Mouse (Mus musculus) B cell, adult 2 months (primary cell): Measurements from ENCODE around the gene Prrt1.

Experiments used
- DNase-seq, 2 experiments: peaks; one replicate each; pipeline ENCODE4 v3.0.0; 2022

Gene Prrt1

DNA sequence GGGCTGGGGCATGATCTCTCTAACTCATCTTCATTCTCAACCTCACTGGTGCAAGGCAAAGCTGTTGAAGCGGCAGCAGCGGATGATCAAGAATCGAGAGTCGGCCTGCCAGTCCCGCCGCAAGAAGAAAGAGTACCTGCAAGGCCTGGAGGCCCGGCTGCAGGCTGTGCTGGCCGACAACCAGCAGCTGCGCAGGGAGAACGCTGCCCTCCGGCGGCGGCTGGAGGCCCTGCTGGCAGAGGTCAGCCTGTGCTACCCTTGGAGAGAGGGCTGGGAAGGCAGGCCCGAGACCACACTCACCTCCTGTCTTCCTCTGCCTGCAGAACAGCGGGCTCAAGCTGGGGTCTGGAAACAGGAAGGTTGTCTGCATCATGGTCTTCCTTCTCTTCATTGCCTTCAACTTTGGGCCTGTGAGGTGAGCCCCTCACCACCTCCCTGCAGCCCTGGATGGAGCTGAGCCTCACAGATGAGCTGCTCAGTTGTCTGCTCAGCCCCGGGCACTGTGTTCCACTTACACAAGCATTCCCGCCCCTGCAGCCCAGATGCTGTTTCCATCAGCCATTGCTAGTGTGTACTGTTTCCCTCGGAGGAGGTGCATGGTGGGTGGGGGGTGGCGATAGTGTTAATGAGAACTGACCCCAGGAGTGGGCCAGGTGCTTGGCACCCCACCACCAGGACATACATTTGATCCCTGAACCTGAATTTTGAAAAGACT, 22.3 kb downstream of the Prrt1 start:
- peak; percentile 44 to 46 for DNase-seq

DNA sequence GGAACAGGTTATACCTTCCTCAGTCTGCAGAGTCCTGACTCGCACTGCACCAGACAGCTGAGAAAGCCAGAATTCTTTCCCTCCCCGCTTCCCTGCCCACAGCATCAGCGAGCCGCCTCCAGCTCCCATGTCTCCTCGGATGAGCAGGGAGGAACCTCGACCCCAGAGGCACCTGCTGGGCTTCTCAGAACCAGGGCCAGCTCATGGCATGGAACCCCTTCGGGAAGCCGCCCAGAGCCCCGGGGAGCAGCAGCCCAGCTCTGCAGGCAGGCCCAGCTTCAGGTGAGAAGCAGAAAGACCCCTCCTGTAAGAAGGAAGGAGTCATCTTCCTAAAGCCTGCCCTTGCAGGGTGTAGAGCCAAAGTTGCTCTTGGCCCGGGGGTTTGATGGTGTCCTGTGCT, 23.2 kb downstream of the Prrt1 start:
- no peak for DNase-seq

DNA sequence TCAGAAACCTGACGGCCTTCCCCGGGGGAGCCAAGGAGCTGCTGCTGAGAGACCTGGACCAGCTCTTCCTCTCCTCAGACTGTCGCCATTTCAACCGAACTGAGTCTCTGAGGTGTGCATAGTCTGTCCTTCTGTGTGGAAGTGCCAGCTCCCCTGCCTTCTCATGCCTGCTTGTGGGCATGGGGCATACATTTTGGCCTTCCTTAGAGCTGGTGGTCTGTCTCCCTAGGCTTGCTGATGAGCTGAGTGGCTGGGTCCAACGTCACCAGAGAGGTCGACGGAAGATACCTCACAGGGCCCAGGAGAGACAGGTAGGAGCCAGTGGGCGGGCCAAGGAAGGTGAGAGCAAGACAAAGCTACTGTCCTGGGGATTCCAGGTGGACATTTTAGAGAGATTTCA, 23.7 kb downstream of the Prrt1 start:
- no peak for DNase-seq

DNA sequence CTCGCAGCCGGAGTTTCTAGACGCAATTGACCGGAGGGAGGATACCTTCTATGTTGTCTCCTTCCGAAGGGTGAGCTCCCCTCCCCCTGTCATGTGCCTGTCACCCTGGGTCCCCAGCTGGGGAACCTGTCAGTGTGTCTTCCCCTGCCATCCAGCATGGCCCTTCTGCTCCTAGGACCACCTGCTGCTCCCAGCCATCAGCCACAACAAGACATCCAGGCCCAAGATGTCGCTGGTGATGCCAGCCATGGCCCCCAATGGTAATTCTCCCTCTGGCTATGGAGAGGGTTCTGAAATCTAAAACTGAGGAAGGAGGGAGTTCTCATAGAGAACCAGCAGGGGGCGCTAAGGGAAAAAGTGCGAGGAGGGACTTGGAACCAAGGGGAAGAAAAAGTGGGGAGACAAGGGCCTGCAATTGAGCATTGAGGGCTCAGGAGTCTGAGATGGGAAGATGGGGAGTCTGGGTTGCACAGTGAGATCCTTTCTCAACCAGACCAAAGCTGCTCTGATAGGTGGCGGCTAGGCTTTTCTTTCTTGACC, 24.5 kb downstream of the Prrt1 start:
- DNase-seq, result peak; percentile 68 to 73

DNA sequence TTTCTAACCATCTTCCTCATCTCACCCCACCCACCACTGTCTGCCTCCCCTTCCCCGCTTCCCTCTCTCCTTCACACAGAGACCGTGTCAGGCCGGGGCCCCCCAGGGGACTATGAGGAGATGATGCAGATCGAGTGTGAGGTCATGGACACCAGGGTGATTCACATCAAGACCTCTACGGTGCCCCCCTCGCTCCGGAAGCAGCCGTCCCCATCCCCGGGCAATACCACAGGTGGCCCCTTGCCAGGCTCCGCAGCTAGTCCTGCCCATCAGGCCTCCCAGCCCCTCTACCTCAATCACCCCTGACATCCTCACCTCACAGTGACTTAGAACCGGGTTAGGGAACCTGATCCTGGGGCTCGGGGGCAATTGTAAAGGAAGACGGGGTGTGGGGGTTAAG, 25.1 kb downstream of the Prrt1 start:
- DNase-seq, result no peak

DNA sequence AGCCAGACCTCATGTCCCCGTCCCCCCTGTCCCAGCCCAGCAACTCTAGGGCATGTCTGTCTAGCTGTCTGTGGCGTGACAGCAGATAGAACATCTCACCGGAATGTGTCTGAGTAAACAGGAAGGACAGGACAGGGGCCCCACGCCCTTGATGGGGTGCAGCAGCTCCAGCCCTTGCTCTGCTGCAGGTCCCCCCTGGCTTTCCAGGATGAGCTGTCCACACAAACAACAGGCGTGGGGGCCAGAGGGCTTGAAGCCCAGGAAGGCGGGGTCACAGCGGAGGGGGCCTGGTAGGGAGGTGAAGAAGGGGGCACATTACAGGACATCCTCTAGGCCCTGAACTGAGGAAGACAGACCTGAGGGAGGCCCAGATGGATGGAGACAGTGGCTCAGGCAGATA, 25.8 kb downstream of the Prrt1 start:
- no peak for DNase-seq

DNA sequence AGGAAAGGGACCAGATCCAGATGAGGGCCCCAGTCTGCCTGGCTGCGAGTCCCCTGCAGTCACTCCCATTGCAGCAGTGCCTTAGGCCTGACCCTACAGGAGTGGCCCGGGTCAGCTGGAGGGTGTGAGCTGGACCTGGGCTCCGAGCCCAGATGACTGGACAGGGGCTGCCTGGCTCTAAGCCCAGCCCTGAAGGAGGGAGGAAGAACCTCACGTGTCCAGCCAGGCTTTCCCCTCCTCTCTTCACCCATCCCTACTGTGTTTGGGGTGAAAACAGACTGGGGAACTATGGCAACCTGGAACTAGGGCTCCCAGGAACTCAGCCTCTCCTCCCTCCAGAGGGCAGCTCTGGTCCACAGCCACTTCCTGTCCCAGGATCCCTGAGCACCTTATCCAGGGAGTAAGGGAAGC, 26.3 kb downstream of the Prrt1 start:
- no peak for DNase-seq

DNA sequence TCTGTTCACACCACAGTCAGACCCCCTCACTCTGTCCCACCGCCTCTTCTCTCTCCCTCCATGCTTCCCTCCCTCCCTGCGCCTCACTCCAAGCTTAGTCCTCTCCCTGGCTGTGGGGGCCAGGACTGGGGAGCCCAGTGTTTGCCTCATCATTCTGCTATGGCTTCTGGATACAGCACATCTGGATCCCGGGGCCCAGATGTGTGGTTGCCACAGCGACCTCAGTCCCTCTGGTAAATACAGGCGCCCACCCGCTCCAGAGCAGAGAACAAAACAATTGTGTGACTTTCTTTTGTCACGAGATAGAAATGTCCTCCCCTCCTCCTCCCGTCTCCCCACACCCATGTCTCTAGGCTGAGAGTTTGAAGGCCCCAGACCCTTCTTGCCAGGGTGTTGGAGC, 27.3 kb downstream of the Prrt1 start:
- no peak for DNase-seq

DNA sequence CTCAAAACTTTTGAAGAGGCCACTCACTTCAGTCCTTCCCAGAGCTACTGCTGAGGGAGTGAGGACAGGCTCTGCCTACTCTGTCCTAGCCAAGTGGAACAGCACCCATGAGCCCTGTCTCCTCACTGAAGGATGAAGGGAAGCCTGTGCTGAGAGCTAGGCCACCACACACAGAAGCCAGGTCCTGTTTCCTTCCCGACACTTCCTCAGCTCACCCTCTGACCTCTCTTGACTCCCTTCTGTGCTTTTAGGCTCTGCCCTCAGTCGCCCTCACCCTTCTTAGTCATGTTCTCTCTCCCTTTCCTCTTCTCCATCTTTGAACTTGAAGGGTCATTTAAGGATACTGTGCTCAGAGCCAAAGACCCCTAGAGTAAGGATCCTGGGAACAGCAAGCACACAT, 27.9 kb downstream of the Prrt1 start:
- DNase-seq, result no peak

DNA sequence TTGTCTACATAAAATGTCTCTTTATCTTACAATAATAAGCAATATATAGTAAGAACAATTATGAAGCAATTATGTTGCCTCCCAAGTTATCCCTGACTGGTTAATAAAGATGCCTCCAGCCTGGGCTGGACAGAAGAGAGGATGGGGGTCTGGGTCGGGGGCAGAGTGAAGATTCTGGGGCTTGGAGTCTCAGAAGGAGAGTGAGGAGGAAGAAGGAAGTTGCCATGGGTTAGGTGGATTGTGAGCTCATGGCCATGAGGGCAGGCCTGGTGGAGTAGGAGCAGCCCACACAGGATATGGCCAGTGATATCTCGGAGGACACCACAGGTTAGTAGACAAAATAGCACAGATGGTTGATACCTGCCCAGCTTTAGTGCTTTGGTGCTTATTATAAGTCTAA, 28.8 kb downstream of the Prrt1 start:
- no peak for DNase-seq

DNA sequence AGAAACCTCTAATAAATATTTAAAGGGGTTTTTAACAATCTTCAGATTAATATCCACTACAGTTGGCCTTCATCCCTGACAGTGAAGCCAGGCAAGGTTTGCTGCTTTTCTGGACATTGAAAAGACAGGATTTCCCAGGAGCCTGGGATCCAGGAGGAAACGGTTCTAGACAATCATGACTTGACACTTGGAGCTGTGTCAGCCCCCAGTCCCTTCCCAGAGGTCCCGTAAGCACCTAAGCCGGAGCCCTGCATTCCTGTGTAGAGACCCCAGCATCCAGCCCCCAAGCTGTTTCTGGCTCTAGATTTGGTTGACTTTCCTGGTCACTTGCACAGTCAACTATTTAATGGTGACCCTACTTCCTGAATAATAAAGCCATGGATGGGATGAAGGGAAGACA, 29.3 kb downstream of the Prrt1 start:
- no peak for DNase-seq

DNA sequence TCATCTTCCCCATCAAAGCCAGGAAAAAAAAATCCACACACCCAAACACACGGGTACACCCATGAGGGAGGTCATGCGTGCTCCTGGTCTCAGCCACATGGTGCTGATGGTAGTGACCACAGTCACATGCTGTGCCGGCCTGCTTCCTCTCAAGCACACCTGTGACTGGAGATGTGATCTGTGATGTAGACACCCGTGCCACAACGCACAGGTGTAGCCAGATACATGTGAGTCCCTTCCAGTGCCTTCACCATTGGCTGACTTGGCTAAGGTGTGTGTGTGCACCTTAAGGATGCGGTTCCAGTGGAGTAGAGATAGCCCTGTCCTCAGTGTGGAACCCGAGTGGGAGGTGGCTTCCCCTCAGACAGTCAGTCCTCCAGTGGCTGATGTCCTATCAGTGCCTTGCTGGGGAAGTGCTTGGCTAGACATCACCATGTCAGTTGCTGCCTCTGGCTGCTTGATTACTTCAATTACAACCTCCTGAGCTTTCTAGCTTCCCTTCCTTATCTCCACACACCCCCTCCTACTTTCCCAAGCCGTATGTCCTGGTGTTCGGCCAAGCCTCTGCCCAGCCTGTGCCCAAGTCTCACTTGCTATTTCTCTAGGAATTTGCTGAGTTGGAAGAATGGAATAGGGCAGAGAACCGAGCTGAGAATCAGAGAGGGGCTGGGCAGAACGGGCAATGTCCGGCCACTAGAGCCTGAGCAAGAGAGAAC, 30.0 kb downstream of the Prrt1 start:
- no peak for DNase-seq

DNA sequence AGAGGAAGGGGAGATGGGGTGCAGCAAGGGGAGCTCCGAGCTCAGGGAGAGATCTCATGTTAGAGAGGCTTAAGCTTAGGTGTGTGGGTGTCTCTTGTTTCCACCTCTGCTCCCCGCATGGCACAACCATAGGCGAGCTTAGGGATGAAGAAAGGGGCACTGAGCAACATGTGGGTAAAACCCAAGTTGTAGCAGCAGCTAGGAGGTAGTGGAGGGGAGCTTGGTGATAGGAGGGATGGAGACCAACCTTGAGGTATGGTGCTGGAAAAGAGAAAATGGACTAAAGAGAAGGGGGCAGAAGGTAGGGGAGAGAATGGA, 30.5 kb downstream of the Prrt1 start:
- DNase-seq, result no peak

DNA sequence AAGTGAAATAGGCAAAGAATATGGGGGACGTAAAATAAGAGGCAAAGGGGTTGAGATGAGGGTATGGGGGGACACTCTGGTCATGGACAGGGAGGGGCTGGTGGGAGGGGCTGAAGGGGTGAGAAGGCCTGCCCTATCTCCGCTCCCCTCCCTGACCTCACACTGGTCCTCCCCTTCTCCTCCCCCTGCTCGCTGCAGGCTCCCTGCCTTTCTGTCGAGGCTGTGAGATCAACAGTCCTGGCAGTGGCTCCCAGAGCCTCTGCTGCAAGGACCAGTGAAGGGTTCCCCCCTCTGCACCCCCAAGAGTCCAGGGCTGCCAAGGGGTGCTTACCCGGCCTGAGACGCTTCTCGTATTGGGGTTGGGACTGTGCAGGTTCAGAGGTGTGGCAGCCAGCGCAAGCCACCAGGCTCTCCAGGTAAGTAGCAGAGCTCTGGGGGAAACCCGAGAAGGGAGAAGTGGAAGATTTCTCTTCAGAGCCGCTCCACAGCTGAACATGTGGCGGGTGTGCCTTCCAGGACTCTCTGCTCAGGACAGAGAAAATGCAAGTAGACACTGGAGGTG, 31.0 kb downstream of the Prrt1 start:
- DNase-seq, result no peak

DNA sequence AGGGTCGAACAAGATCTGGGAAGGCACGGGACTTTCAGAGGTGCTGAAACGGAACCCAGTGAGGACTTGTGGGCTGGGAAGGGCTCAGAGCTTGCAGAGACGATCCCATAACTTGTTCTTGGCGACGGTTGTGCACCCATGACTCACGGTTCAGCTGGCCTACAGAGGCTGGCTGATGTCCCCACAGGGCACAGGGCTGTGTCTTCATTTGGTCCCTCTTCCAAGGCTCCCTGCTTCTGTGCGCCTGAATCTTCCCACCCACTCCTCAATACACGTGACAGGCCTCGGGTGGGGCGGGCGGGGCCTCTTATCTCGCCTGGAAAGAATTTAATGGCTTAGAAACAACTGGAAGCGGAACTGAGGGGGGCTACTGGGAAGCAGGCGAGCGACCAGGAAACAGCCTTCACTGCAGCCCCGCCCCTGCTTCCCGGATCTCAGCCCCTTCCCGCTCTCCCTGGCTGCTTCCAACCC, 31.8 kb downstream of the Prrt1 start:
- no peak for DNase-seq

DNA sequence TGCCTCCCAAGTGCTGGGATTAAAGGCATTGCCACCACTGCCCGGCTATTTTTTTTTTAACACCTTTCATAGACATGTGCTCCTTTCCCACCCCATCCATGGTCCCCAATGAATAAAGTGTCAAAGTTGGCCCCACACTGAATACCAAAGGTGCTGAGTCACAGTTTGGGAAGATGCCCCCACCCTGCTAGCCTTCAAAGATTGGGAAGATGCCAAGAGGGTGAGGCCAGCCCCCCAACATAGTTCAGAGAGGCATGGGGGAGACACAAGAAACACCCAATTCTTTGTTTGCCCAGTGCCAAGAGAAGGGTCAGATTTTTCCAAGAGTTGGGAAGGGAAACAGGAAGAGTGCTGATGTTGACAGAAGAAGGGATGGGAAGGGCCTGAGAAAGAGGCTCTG, 33.1 kb downstream of the Prrt1 start:
- no peak for DNase-seq

DNA sequence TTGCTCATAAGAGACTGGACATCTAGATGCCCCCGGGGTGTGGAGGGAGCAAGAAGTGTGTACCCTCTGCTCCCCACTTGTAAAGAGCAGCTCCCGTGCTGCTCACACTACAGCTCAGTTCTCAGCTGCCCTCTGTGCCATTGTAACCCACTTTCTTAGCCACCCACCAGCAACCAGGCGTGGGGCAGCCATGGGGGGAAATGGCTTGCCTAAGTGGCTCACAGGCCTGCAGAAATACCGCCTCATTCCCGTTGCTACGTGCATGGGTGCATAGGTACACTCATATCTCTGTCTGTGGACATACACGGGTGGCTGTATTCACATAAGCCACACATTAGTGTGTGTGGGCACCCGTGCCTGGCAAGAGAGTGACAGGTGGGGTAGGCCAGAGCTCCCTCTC, 33.6 kb downstream of the Prrt1 start:
- DNase-seq, result no peak

DNA sequence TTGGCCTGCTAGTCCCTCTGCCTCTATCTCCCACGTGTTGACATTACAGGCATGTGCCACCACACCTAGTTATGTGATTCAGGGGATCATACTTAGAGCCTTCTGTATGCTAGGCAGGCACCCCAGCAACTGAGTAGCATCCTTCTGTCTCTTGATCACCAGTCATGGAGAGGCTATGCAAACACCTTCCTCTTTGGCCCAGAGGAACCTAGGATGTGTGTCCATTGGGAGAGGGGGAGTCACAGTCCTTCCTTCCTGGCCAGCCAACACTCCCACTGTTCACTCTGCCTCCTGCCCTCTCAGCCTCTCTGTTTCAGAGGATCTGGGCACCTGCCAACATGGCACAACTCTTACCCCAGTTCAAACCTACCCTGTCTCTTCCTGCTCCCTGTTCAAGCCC, 34.2 kb downstream of the Prrt1 start:
- DNase-seq, result no peak

DNA sequence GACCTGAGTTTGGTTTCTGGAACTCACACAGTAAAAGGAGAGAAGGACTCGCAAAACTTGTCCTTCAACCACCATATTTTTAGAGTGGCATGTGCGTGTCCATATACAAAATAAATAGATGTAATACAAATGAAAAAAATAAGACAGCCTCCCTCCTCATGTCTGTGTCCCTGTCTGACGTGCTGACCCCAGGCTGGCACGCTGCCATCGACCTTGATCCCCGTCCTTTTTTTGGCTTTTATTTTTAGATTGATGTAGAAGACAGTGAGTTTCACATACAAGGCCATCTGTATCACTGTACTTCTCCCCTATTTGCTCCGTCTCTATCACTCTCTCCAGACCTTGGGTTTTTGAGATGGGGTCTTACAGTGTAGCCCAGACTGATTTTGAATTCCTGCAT, 35.1 kb downstream of the Prrt1 start:
- no peak for DNase-seq

DNA sequence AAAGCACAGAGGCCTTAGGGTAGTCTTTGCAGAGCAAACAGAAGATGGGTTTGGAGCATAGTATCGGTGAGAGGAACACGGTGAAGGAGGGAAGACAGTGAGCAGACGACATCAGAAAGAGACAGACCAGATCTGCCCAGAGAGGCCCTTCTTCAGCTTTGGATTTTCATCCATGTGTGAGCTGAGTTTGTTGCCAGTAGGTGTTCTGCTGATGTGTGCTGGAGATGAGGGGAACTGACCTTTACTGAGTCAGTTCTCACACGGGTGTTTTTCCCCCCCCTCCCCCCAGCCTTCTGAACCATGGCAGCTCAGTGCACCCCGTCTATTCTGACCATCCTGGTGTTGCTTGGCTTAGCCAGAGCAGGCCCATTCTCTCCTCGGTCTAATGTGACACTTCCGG, 40.9 kb downstream of the Prrt1 start, which contains the start of gene Tnxb:
TSS of gene Tnxb (plus strand) at position 301 of the 400 bp plus-strand sequence.
- DNase-seq, result no peak

DNA sequence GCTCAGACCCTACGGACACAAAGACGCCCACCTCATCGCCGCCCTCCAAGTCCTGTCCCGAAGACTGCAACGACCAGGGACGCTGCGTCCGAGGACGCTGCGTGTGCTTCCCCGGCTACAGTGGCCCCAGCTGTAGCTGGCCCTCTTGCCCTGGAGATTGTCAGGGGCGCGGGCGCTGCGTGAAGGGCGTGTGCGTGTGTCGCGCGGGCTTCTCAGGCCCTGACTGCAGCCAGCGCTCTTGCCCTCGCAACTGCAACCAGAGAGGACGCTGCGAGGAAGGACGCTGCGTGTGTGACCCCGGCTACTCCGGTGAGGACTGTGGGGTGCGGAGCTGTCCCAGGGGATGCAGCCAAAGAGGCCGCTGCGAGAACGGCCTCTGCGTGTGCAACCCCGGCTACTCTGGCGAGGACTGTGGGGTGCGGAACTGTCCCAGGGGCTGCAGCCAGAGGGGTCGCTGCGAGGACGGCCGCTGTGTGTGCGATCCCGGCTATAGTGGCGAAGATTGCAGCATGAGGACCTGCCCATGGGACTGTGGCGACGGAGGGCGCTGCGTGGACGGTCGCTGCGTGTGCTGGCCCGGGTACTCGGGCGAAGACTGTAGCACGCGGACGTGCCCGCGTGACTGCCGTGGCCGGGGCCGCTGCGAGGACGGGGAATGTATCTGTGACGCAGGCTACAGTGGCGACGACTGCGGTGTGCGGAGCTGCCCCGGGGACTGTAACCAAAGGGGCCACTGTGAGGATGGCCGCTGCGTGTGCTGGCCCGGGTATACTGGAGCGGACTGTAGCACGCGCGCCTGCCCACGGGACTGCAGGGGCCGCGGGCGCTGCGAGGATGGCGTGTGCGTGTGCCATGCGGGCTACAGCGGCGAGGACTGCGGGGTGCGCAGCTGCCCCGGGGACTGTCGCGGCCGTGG, 42.1 kb downstream of the Prrt1 start:
- DNase-seq, result no peak

DNA sequence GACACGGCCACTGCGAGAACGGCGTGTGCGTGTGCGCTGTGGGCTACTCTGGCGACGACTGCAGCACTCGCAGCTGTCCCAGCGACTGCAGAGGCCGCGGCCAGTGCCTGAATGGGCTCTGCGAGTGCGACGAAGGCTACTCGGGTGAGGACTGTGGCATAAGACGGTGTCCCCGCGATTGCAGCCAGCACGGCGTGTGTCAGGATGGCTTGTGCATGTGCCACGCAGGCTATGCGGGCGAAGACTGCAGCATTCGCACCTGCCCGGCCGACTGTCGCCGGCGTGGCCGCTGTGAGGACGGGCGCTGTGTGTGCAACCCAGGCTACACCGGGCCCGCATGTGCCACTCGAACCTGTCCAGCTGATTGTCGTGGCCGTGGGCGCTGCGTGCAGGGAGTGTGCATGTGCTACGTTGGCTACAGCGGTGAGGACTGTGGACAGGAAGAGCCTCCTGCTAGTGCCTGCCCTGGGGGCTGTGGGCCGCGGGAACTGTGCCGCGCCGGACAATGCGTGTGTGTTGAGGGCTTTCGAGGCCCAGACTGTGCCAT, 43.0 kb downstream of the Prrt1 start:
- no peak for DNase-seq

DNA sequence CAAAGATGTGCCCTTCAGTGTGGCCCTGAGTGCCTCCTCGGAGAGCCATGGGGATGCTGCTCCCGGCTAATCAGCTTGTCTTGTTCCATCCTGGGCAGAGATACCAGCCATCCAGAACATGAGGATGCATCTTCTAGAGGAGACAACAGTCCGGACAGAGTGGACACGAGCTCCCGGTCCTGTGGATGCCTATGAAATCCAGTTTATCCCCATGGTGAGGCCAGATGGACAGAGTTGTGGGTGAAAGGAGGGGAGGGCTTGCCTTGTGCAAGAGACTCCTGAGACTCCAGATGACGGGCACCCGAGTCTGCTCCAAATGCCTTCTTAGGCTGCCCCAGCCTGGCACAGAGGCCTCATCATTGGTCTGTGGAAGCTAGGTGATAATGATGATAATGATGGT, 43.8 kb downstream of the Prrt1 start:
- DNase-seq, result no peak
